Mouse (Mus musculus) kidney, adult 8-10 months (tissue): ENCODE data around the gene Dnah2.

ENCODE experiments used
- DNase-seq, 2 experiments: peaks; one replicate each; pipeline ENCODE4 v3.0.0; 2022

The Dnah2 gene

GRCm38 (mm10) chr11:69386758-69387157 is 162.2 kb downstream of the Dnah2 start:
- DNase-seq = no peak

- DNase-seq = peak; percentile 89 to 91
These were observed 163.9 kb downstream of the Dnah2 start for GRCm38 (mm10) chr11:69384979-69385378.

- DNase-seq = peak in 1 of 2 experiments; percentile 28
These were observed 166.3 kb downstream of the Dnah2 start for GRCm38 (mm10) chr11:69382478-69383105.

GRCm38 (mm10) chr11:69381356-69381755 is 167.6 kb downstream of the Dnah2 start:
- DNase-seq = peak in 1 of 2 experiments; percentile 49

GRCm38 (mm10) chr11:69379600-69379999 is 169.3 kb downstream of the Dnah2 start:
- DNase-seq = no peak

GRCm38 (mm10) chr11:69377766-69378165 is 171.1 kb downstream of the Dnah2 start:
- DNase-seq = peak; percentile 77 to 84

- no peak for DNase-seq
These were observed 173.3 kb downstream of the Dnah2 start for GRCm38 (mm10) chr11:69375646-69376045.

GRCm38 (mm10) chr11:69373223-69373965 is 175.5 kb downstream of the Dnah2 start:
- DNase-seq = no peak

GRCm38 (mm10) chr11:69372780-69373170 is 176.1 kb downstream of the Dnah2 start:
- no peak for DNase-seq

- DNase-seq = peak in 1 of 2 experiments; percentile 33
These were observed 176.7 kb downstream of the Dnah2 start for GRCm38 (mm10) chr11:69372056-69372779.

GRCm38 (mm10) chr11:69371601-69372000 is 177.3 kb downstream of the Dnah2 start:
- no peak for DNase-seq

GRCm38 (mm10) chr11:69370817-69371215 is 178.1 kb downstream of the Dnah2 start:
- DNase-seq = no peak
